14 mouse cellular contexts compared by ENCODE assay signal in genomic region chr14:48503691-48504565, GRCm38 (mm10). TPM values are rescaled to one million over a fixed set of nuclear protein-coding genes. Genes with fewer than 3 reads are reported as not detected.
A peak's percentile ranks its signal among the peaks of the same experiment; 100 is the strongest.
DNase-seq lines count a peak whose midpoint lies in the region; ATAC-seq and TF ChIP-seq lines count a peak whose summit lies in the region.
"Had no signal": no experiment of that assay in that cellular context is flagged by ENCODE, and none has a peak within 500 bp of the region (broad histone marks: within the 10 kb centered on the region; RNA-seq: fewer than 3 reads in every experiment).

No protein-coding gene starts in this region.

- no peaks in the 10 kb centered on the region for H3K27me3 ChIP-seq in heart, embryonic 11.5 days (ENCODE audit: control insufficient read depth, insufficient read depth, low read length)
- H3K27me3 ChIP-seq in hindbrain, embryonic 15.5 days, result peaks cover 6% of the 10 kb centered on the region; the same call in 1 of the 2 replicates
- H3K27me3 ChIP-seq: kidney, embryonic 15.5 days; liver, embryonic 15.5 days had no signal

- H3K4me1 ChIP-seq in heart, embryonic 11.5 days (ENCODE audit: control insufficient read depth, insufficient read depth, low read length), result no peaks in the 10 kb centered on the region
- no peaks in the 10 kb centered on the region for H3K4me1 ChIP-seq in cortical plate, adult 2 months (ENCODE audit: control insufficient read depth, insufficient read depth, low read length)
- H3K4me1 ChIP-seq in hindbrain, embryonic 15.5 days (replicated peaks), result peaks cover 8% of the 10 kb centered on the region; the same call in 1 of the 2 replicates
- H3K4me1 ChIP-seq: kidney, embryonic 15.5 days; liver, embryonic 15.5 days had no signal

- no peaks in the 10 kb centered on the region for H3K36me3 ChIP-seq in heart, embryonic 11.5 days (ENCODE audit: control insufficient read depth, insufficient read depth, low read length)
- H3K36me3 ChIP-seq in hindbrain, embryonic 15.5 days, result 0 out of 2 replicates have a peak, but pooled peaks cover 5% of the 10 kb centered on the region

- no peak overlapping the region for H3K4me3 ChIP-seq in heart, embryonic 11.5 days (ENCODE audit: low read depth, low read length)
- no peak overlapping the region for H3K4me3 ChIP-seq in cortical plate, adult 2 months (ENCODE audit: insufficient read depth, low read length)
- no peak overlapping the region for H3K4me3 ChIP-seq in hindbrain, embryonic 15.5 days
- H3K4me3 ChIP-seq: kidney, embryonic 15.5 days; left cerebral cortex, adult 2 months; liver, embryonic 15.5 days had no signal

- 0 out of 2 replicates have a peak overlapping the region, but pooled peaks have one; percentile 0 for H3K9ac ChIP-seq in heart, embryonic 11.5 days (ENCODE audit: low read depth, low read length)
- no peak overlapping the region for H3K9ac ChIP-seq in hindbrain, embryonic 15.5 days
- H3K9ac ChIP-seq: kidney, embryonic 15.5 days; liver, embryonic 15.5 days had no signal

- intact Hi-C loops in heart, postnatal 36 days (cut with DNase I), result no loop called here

- H3K9me3 ChIP-seq in heart, embryonic 11.5 days (replicated peaks; ENCODE audit: control insufficient read depth, low read length), result no peaks in the 10 kb centered on the region
- H3K9me3 ChIP-seq in hindbrain, embryonic 15.5 days, result no peaks in the 10 kb centered on the region
- H3K9me3 ChIP-seq: kidney, embryonic 15.5 days; liver, embryonic 15.5 days had no signal

- ATAC-seq in heart, embryonic 11.5 days (replicated peaks; ENCODE audit: insufficient number of reproducible peaks, low FRiP score, low TSS enrichment), result no peak
- no peak for ATAC-seq in hindbrain, embryonic 15.5 days (ENCODE audit: low FRiP score, low read depth)

- H3K4me2 ChIP-seq in heart, embryonic 11.5 days, result peak overlapping the region; percentile 31; the same call in 1 of the 2 replicates
- peak overlapping the region; percentile 33 for H3K4me2 ChIP-seq in hindbrain, embryonic 15.5 days
- H3K4me2 ChIP-seq: kidney, embryonic 15.5 days; liver, embryonic 15.5 days had no signal

- no peak for TF ChIP-seq POLR2A in cortical plate, adult 2 months (IDR thresholded peaks at IDR 0.05; ENCODE audit: extremely low read depth, insufficient read depth, low read length)

- 45% methylated on average over 18 of the region's 18 CpGs for WGBS in heart, embryonic 11.5 days (ENCODE audit: insufficient replicate concordance)
- WGBS in hindbrain, embryonic 15.5 days, result 22% methylated on average over 18 of the region's 18 CpGs

- DNase-seq in heart, postnatal 36 days, result no peak
- DNase-seq in neural tube, embryonic 10.5 days (ENCODE audit: extremely low spot score, low spot score), result peak; percentile 26
- no peak for DNase-seq in Muller cell, postnatal 12 days (ENCODE audit: inconsistent ontology term)
- DNase-seq in ovary, postnatal 36 days (ENCODE audit: low spot score), result no peak
- no peak for DNase-seq in lung, postnatal 36 days
- DNase-seq: cerebellum, postnatal 36 days; gastrocnemius, postnatal 25 days; spleen, adult 18-20 months had no signal

- no peak for TF ChIP-seq CTCF in cortical plate, adult 2 months (IDR thresholded peaks at IDR 0.05; ENCODE audit: extremely low read depth, insufficient read depth, low read length)

- H3K27ac ChIP-seq in heart, embryonic 11.5 days (ENCODE audit: low read depth, low read length), result no peak overlapping the region
- peak overlapping the region; percentile 40; the same call in 1 of the 2 replicates for H3K27ac ChIP-seq in cortical plate, adult 2 months (ENCODE audit: insufficient read depth, low read length)
- H3K27ac ChIP-seq in hindbrain, embryonic 15.5 days (replicated peaks), result no peak overlapping the region
- H3K27ac ChIP-seq: kidney, embryonic 15.5 days; left cerebral cortex, adult 2 months; liver, embryonic 15.5 days had no signal

RNA-seq across cellular contexts. Expression of gene Tmem260, which starts 58.0 kb away (rescaled TPM):
- 14.9 and 17.4 TPM in 2 replicates for polyA plus RNA-seq in heart, embryonic 11.5 days (2014; fragmentation: Nextera tagmentation; extraction: Ambion mirVana)
- 1 to 10 TPM; 9.0 to 9.4 TPM for total RNA-seq in heart, postnatal 36 days (2021)
- polyA plus RNA-seq in cortical plate, adult 2 months (2012; rRNA removed), result 18.2 and 20.1 TPM in 2 replicates
- 16.5 and 17.5 TPM in 2 replicates for polyA plus RNA-seq in hindbrain, embryonic 15.5 days (2015; fragmentation: Nextera tagmentation; extraction: Ambion mirVana)
